Mouse (Mus musculus): ENCODE measurements around the gene Phactr3. TPM values are rescaled to one million over a fixed set of nuclear protein-coding genes. Genes with fewer than 3 reads are reported as not detected.
"Not testable (repeated sequence)": the region's sequence is repeated elsewhere in the genome, so short reads cannot be mapped to it uniquely, and the experiment has no call there.

The Phactr3 gene
- polyA plus RNA-seq (2015; fragmentation: Nextera tagmentation; extraction: Ambion mirVana): 59.8 and 71.8 TPM in 2 replicates

- peak within 1 kb of the TSS; percentile 61 for H3K9ac ChIP-seq (replicated peaks; ENCODE audit: low read depth, low read length)
- 2% methylated on average over 39 of the region's 45 CpGs for WGBS
- peak within 1 kb of the TSS; percentile 46 for H3K4me3 ChIP-seq (replicated peaks; ENCODE audit: low read length)
- peak; percentile 52 for ATAC-seq
- H3K4me2 ChIP-seq (ENCODE audit: low read length): peak within 1 kb of the TSS; percentile 90
- H3K27ac ChIP-seq (ENCODE audit: low read length): no peak within 1 kb of the TSS
- H3K27me3 ChIP-seq (replicated peaks; ENCODE audit: control insufficient read depth, insufficient read depth, low read length): peaks cover 14% of the 10 kb centered on the region
- H3K4me1 ChIP-seq (replicated peaks; ENCODE audit: control insufficient read depth, insufficient read depth, low read length): peaks cover 11% of the 10 kb centered on the region
- no peaks in the 10 kb centered on the region for H3K9me3 ChIP-seq (ENCODE audit: control insufficient read depth, low read length)
- no peaks in the 10 kb centered on the region for H3K36me3 ChIP-seq (ENCODE audit: control insufficient read depth, insufficient read depth)
Observed at GRCm38 (mm10) chr2:178118801-178119560, at the start of gene Phactr3. Gene Phactr3, plus strand, starts transcription at chr2:178118975.

- H3K27ac ChIP-seq (ENCODE audit: low read length); ATAC-seq; H3K27me3 ChIP-seq (replicated peaks; ENCODE audit: control insufficient read depth, insufficient read depth, low read length); H3K36me3 ChIP-seq (ENCODE audit: control insufficient read depth, insufficient read depth); H3K9ac ChIP-seq (replicated peaks; ENCODE audit: low read depth, low read length); H3K9me3 ChIP-seq (ENCODE audit: control insufficient read depth, low read length); H3K4me1 ChIP-seq (replicated peaks; ENCODE audit: control insufficient read depth, insufficient read depth, low read length): not testable (repeated sequence)
- Histone ChIP-seq H3K4me3 (replicated peaks; ENCODE audit: low read length) (peak within 1 kb of the TSS; percentile 43), H3K4me2 (ENCODE audit: low read length) (peak within 1 kb of the TSS; percentile 45)
- 0% methylated on average over 3 of the region's 14 CpGs for WGBS
Observed at GRCm38 (mm10) chr2:178078166-178078717, 40.5 kb upstream of the Phactr3 start, which contains the start of gene Zfp931. Gene Zfp931, minus strand, starts transcription at chr2:178078476.

- ATAC-seq: no peak
- no peaks in the 10 kb centered on the region for H3K36me3 ChIP-seq (ENCODE audit: control insufficient read depth, insufficient read depth)
- no peaks in the 10 kb centered on the region for H3K9me3 ChIP-seq (ENCODE audit: control insufficient read depth, low read length)
- no peak overlapping the region for H3K27ac ChIP-seq (ENCODE audit: low read length)
- H3K4me3 ChIP-seq (replicated peaks; ENCODE audit: low read length): no peak overlapping the region
- H3K4me1 ChIP-seq (replicated peaks; ENCODE audit: control insufficient read depth, insufficient read depth, low read length): no peaks in the 10 kb centered on the region
- no peak overlapping the region for H3K9ac ChIP-seq (replicated peaks; ENCODE audit: low read depth, low read length)
- no peak overlapping the region for H3K4me2 ChIP-seq (ENCODE audit: low read length)
- no peaks in the 10 kb centered on the region for H3K27me3 ChIP-seq (replicated peaks; ENCODE audit: control insufficient read depth, insufficient read depth, low read length)
Observed at GRCm38 (mm10) chr2:178089586-178089985, 29.2 kb upstream of the Phactr3 start.

- H3K36me3 ChIP-seq (ENCODE audit: control insufficient read depth, insufficient read depth): no peaks in the 10 kb centered on the region
- no peak; the same call in 1 of the 2 replicates for ATAC-seq
- no peak overlapping the region for H3K27ac ChIP-seq (ENCODE audit: low read length)
- H3K9ac ChIP-seq (replicated peaks; ENCODE audit: low read depth, low read length): no peak overlapping the region
- H3K9me3 ChIP-seq (ENCODE audit: control insufficient read depth, low read length): no peaks in the 10 kb centered on the region
- 9% methylated on average over 2 of the region's 2 CpGs for WGBS
- H3K4me3 ChIP-seq (replicated peaks; ENCODE audit: low read length): no peak overlapping the region
- H3K27me3 ChIP-seq (replicated peaks; ENCODE audit: control insufficient read depth, insufficient read depth, low read length): no peaks in the 10 kb centered on the region
- H3K4me1 ChIP-seq (replicated peaks; ENCODE audit: control insufficient read depth, insufficient read depth, low read length): no peaks in the 10 kb centered on the region
- no peak overlapping the region for H3K4me2 ChIP-seq (ENCODE audit: low read length)
Observed at GRCm38 (mm10) chr2:178098021-178098420, 20.8 kb upstream of the Phactr3 start.

- peak; percentile 81 for ATAC-seq
- 10% methylated on average over 7 of the region's 7 CpGs for WGBS
Observed at GRCm38 (mm10) chr2:178101957-178102356, 16.8 kb upstream of the Phactr3 start.

GRCm38 (mm10) chr2:178117946-178118345, 829 bp upstream of the Phactr3 start:
- Histone ChIP-seq H3K36me3 (ENCODE audit: control insufficient read depth, insufficient read depth) (no peaks in the 10 kb centered on the region), H3K27me3 (replicated peaks; ENCODE audit: control insufficient read depth, insufficient read depth, low read length) (peaks cover 14% of the 10 kb centered on the region), H3K9ac (replicated peaks; ENCODE audit: low read depth, low read length) (no peak overlapping the region), H3K9me3 (ENCODE audit: control insufficient read depth, low read length) (no peaks in the 10 kb centered on the region), H3K4me3 (replicated peaks; ENCODE audit: low read length) (no peak overlapping the region), H3K27ac (ENCODE audit: low read length) (no peak overlapping the region), H3K4me2 (ENCODE audit: low read length) (no peak overlapping the region), H3K4me1 (replicated peaks; ENCODE audit: control insufficient read depth, insufficient read depth, low read length) (peaks cover 11% of the 10 kb centered on the region)
- ATAC-seq: peak; percentile 52
- WGBS: 31% methylated on average over 12 of the region's 12 CpGs

More at GRCm38 (mm10) chr2:178101957-178102356, 16.8 kb upstream of the Phactr3 start:
- Histone ChIP-seq H3K27ac (ENCODE audit: low read length) (no peak overlapping the region), H3K4me3 (replicated peaks; ENCODE audit: low read length) (no peak overlapping the region), H3K9ac (replicated peaks; ENCODE audit: low read depth, low read length) (no peak overlapping the region), H3K9me3 (ENCODE audit: control insufficient read depth, low read length) (no peaks in the 10 kb centered on the region), H3K4me2 (ENCODE audit: low read length) (no peak overlapping the region), H3K4me1 (replicated peaks; ENCODE audit: control insufficient read depth, insufficient read depth, low read length) (no peaks in the 10 kb centered on the region), H3K36me3 (ENCODE audit: control insufficient read depth, insufficient read depth) (no peaks in the 10 kb centered on the region), H3K27me3 (replicated peaks; ENCODE audit: control insufficient read depth, insufficient read depth, low read length) (no peaks in the 10 kb centered on the region)

GRCm38 (mm10) chr2:178119561-178120355, 983 bp downstream of the Phactr3 start:
- no peak overlapping the region for H3K9ac ChIP-seq (replicated peaks; ENCODE audit: low read depth, low read length)
- H3K4me2 ChIP-seq (ENCODE audit: low read length): peak overlapping the region; percentile 90
- H3K9me3 ChIP-seq (ENCODE audit: control insufficient read depth, low read length): no peaks in the 10 kb centered on the region
- no peak overlapping the region for H3K27ac ChIP-seq (ENCODE audit: low read length)
- peaks cover 14% of the 10 kb centered on the region for H3K27me3 ChIP-seq (replicated peaks; ENCODE audit: control insufficient read depth, insufficient read depth, low read length)
- 19% methylated on average over 19 of the region's 19 CpGs for WGBS
- peak overlapping the region; percentile 46 for H3K4me3 ChIP-seq (replicated peaks; ENCODE audit: low read length)
- H3K4me1 ChIP-seq (replicated peaks; ENCODE audit: control insufficient read depth, insufficient read depth, low read length): peaks cover 11% of the 10 kb centered on the region
- no peaks in the 10 kb centered on the region for H3K36me3 ChIP-seq (ENCODE audit: control insufficient read depth, insufficient read depth)
- peak; percentile 4; the same call in 1 of the 2 replicates for ATAC-seq

GRCm38 (mm10) chr2:178120356-178120645, 1.5 kb downstream of the Phactr3 start:
- peaks cover 11% of the 10 kb centered on the region for H3K4me1 ChIP-seq (replicated peaks; ENCODE audit: control insufficient read depth, insufficient read depth, low read length)
- ATAC-seq: no peak
- H3K9me3 ChIP-seq (ENCODE audit: control insufficient read depth, low read length): no peaks in the 10 kb centered on the region
- H3K4me3 ChIP-seq (replicated peaks; ENCODE audit: low read length): no peak overlapping the region
- H3K27me3 ChIP-seq (replicated peaks; ENCODE audit: control insufficient read depth, insufficient read depth, low read length): peaks cover 14% of the 10 kb centered on the region
- H3K4me2 ChIP-seq (ENCODE audit: low read length): no peak overlapping the region
- no peak overlapping the region for H3K9ac ChIP-seq (replicated peaks; ENCODE audit: low read depth, low read length)
- no peak overlapping the region for H3K27ac ChIP-seq (ENCODE audit: low read length)
- no peaks in the 10 kb centered on the region for H3K36me3 ChIP-seq (ENCODE audit: control insufficient read depth, insufficient read depth)

- 91% methylated on average over 8 of the region's 8 CpGs for WGBS
- Histone ChIP-seq H3K4me3 (replicated peaks; ENCODE audit: low read length) (no peak overlapping the region), H3K4me1 (replicated peaks; ENCODE audit: control insufficient read depth, insufficient read depth, low read length) (peaks cover 11% of the 10 kb centered on the region), H3K4me2 (ENCODE audit: low read length) (no peak overlapping the region), H3K36me3 (ENCODE audit: control insufficient read depth, insufficient read depth) (no peaks in the 10 kb centered on the region), H3K9ac (replicated peaks; ENCODE audit: low read depth, low read length) (no peak overlapping the region), H3K27ac (ENCODE audit: low read length) (no peak overlapping the region), H3K9me3 (ENCODE audit: control insufficient read depth, low read length) (no peaks in the 10 kb centered on the region), H3K27me3 (replicated peaks; ENCODE audit: control insufficient read depth, insufficient read depth, low read length) (peaks cover 14% of the 10 kb centered on the region)
- ATAC-seq: no peak
Observed at GRCm38 (mm10) chr2:178120651-178121374, 2.0 kb downstream of the Phactr3 start.
